Mouse (Mus musculus) limb, embryonic 12.5 days (tissue): ENCODE measurements around the gene Nek10. TPM values are rescaled to one million over a fixed set of nuclear protein-coding genes. Genes with fewer than 3 reads are reported as not detected.
"Not testable (repeated sequence)": the region's sequence is repeated elsewhere in the genome, so short reads cannot be mapped to it uniquely, and the experiment has no call there.

Experiments
- ATAC-seq: fragments of 200-750 bp; cut with Nextera tagmentation; 2 replicates; pipeline ENCODE4 v1.8.0; 2017; ENCODE audit warnings: low read depth, moderate TSS enrichment; ENCODE audit not compliant: insufficient number of reproducible peaks, insufficient read depth, low FRiP score, low TSS enrichment
- H3K27ac ChIP-seq: fragments of 300-500 bp; sonication (generic); 2 replicates; pipeline ENCODE4 v1.5.1; 2016; ENCODE audit warnings: mild to moderate bottlenecking, moderate library complexity
- H3K27me3 ChIP-seq: fragments of 300-500 bp; sonication (generic); 2 replicates; pipeline ENCODE4 v1.6.1; 2016; ENCODE audit warnings: mild to moderate bottlenecking, moderate library complexity
- H3K36me3 ChIP-seq: fragments of 300-500 bp; sonication (generic); 2 replicates; pipeline ENCODE4 v1.6.1; 2016; ENCODE audit warnings: mild to moderate bottlenecking, moderate library complexity
- H3K4me1 ChIP-seq: fragments of 300-500 bp; sonication (generic); replicated peaks from 2 replicates; pipeline ENCODE4 v1.6.1; 2016
- H3K4me2 ChIP-seq: fragments of 300-500 bp; sonication (generic); 2 replicates; pipeline ENCODE4 v1.6.1; 2016; ENCODE audit warnings: mild to moderate bottlenecking, moderate library complexity
- H3K4me3 ChIP-seq: fragments of 300-500 bp; sonication (generic); replicated peaks from 2 replicates; pipeline ENCODE4 v1.5.1; 2016; ENCODE audit warnings: mild to moderate bottlenecking
- H3K9ac ChIP-seq: fragments of 300-500 bp; sonication (generic); replicated peaks from 2 replicates; pipeline ENCODE4 v1.6.1; 2016; ENCODE audit warnings: mild to moderate bottlenecking, moderate library complexity
- H3K9me3 ChIP-seq: fragments of 300-500 bp; sonication (generic); 2 replicates; pipeline ENCODE4 v1.6.1; 2016; ENCODE audit warnings: mild to moderate bottlenecking, moderate library complexity
- WGBS: fragments of 180-500 bp; shearing (Covaris S2); methylation state at CpG from one replicate; pipeline ENCODE4 v1.1.7; 2016; 5-methylcytosine and 5-hydroxymethylcytosine counted together
- polyA plus RNA-seq: library from polyadenylated mRNA; unstranded; fragments of >200 nt; fragmentation: Nextera tagmentation; extraction: Ambion mirVana; gene quantifications from 2 replicates; pipeline ENCODE4 v1.2.1, GENCODE M21; 2016

Gene Nek10
- polyA plus RNA-seq, 1 experiment from 2014 or later, result not detected

- no peak for ATAC-seq
- no peak overlapping the region for H3K27ac ChIP-seq
- H3K9ac ChIP-seq, result no peak overlapping the region
- no peaks in the 10 kb centered on the region for H3K9me3 ChIP-seq
- no peaks in the 10 kb centered on the region for H3K36me3 ChIP-seq
- H3K27me3 ChIP-seq, result no peaks in the 10 kb centered on the region
- no peak overlapping the region for H3K4me2 ChIP-seq
- H3K4me1 ChIP-seq, result no peaks in the 10 kb centered on the region
- no peak overlapping the region for H3K4me3 ChIP-seq
Measured at GRCm38 (mm10) chr14:14945930-14946329, 142.7 kb downstream of the Nek10 start.

GRCm38 (mm10) chr14:14949023-14949422 is 145.8 kb downstream of the Nek10 start:
- no peak overlapping the region for H3K9ac ChIP-seq
- no peak for ATAC-seq
- H3K4me2 ChIP-seq, result no peak overlapping the region
- no peaks in the 10 kb centered on the region for H3K4me1 ChIP-seq
- H3K27ac ChIP-seq, result no peak overlapping the region
- H3K4me3 ChIP-seq, result no peak overlapping the region
- no peaks in the 10 kb centered on the region for H3K27me3 ChIP-seq
- H3K36me3 ChIP-seq, result no peaks in the 10 kb centered on the region
- WGBS, result 88% methylated on average over 2 of the region's 2 CpGs
- no peaks in the 10 kb centered on the region for H3K9me3 ChIP-seq

- 81% methylated on average over 1 of the region's 1 CpGs for WGBS
- Histone ChIP-seq H3K36me3 (no peaks in the 10 kb centered on the region), H3K27me3 (no peaks in the 10 kb centered on the region), H3K4me2 (no peak overlapping the region), H3K4me3 (no peak overlapping the region), H3K4me1 (no peaks in the 10 kb centered on the region), H3K27ac (no peak overlapping the region), H3K9me3 (no peaks in the 10 kb centered on the region), H3K9ac (no peak overlapping the region)
- ATAC-seq, result no peak
Measured at GRCm38 (mm10) chr14:14951808-14952207, 148.6 kb downstream of the Nek10 start.

GRCm38 (mm10) chr14:14959780-14960440 is 156.7 kb downstream of the Nek10 start:
- Histone ChIP-seq H3K4me1 (no peaks in the 10 kb centered on the region), H3K36me3 (no peaks in the 10 kb centered on the region), H3K27ac (no peak overlapping the region), H3K4me3 (no peak overlapping the region), H3K9me3 (no peaks in the 10 kb centered on the region), H3K27me3 (no peaks in the 10 kb centered on the region), H3K9ac (no peak overlapping the region), H3K4me2 (no peak overlapping the region)
- WGBS, result 87% methylated on average over 2 of the region's 2 CpGs
- ATAC-seq, result no peak

- no peak overlapping the region for H3K4me3 ChIP-seq
- H3K27me3 ChIP-seq, result no peaks in the 10 kb centered on the region
- no peaks in the 10 kb centered on the region for H3K9me3 ChIP-seq
- 72% methylated on average over 2 of the region's 2 CpGs for WGBS
- H3K36me3 ChIP-seq, result no peaks in the 10 kb centered on the region
- no peak overlapping the region for H3K27ac ChIP-seq
- no peak overlapping the region for H3K4me2 ChIP-seq
- H3K9ac ChIP-seq, result no peak overlapping the region
- no peaks in the 10 kb centered on the region for H3K4me1 ChIP-seq
- ATAC-seq, result no peak
Measured at GRCm38 (mm10) chr14:14960441-14960988, 157.3 kb downstream of the Nek10 start.

DNA sequence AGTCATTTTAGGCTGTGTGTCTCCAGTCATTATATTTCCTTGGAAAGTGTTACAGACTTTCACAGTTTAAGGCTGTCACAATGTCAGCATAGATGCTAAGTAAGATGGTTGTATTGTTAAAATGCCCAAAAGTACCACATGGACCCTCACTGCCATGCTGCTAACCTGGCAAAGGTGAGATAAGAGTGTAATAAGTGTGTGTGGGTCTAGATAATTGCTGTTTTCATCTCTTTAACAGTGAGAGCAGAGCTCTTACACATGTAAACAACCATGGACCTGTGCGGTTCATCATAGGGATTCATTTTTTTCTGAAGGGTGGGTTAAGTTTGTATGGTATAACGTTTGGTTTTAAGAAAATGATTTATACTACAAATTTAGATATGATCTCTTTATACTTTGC is 167.4 kb downstream of the Nek10 start:
- Histone ChIP-seq H3K9ac (no peak overlapping the region), H3K27me3 (no peaks in the 10 kb centered on the region), H3K36me3 (no peaks in the 10 kb centered on the region), H3K4me2 (no peak overlapping the region), H3K9me3 (no peaks in the 10 kb centered on the region), H3K4me1 (no peaks in the 10 kb centered on the region), H3K4me3 (no peak overlapping the region), H3K27ac (no peak overlapping the region)
- 79% methylated on average over 2 of the region's 2 CpGs for WGBS
- no peak for ATAC-seq

DNA sequence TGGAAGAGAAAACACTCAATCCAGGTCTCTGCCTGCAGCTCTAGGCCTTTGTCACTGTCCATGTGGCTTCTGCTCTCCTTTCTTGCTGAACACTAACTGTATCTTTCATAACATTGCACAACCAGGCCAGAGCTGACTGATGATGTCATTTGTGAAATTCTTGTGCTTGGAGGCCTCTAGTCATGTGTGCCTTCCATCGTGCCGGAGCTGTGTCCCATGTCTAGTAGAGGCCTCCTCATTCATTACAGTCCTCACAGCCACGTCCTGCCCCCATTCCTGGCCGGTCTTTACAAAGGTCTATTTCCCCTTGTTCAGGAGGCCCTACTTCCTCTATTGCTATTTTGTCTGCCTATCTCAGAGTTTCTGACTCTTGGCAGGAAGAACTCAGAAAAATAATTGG is 167.8 kb downstream of the Nek10 start:
- ATAC-seq, result no peak
- 77% methylated on average over 4 of the region's 4 CpGs for WGBS
- no peak overlapping the region for H3K4me3 ChIP-seq

DNA sequence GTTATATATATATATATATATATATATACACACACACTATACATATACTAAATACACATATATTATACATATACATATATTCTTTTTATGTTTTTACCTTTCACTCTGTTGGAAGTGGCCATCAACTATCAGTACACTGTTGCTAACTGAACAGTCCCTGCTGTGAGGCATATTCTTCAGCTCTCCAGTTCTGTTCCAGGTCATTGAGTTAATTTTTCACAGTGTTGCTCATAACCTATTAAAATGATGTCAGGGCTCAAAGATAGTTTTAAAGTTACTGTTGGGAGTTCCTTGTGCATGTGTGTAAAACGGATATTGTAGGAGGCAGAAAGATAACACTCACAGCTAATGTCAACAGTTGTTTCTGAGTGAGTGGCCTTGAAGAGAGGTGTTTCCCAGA is 170.9 kb downstream of the Nek10 start:
- ATAC-seq, result no peak
- WGBS, result 54% methylated on average over 1 of the region's 1 CpGs
- no peak overlapping the region for H3K4me2 ChIP-seq
- H3K36me3 ChIP-seq, result no peaks in the 10 kb centered on the region
- H3K27ac ChIP-seq, result no peak overlapping the region
- no peaks in the 10 kb centered on the region for H3K9me3 ChIP-seq
- H3K9ac ChIP-seq, result no peak overlapping the region
- no peaks in the 10 kb centered on the region for H3K4me1 ChIP-seq
- no peak overlapping the region for H3K4me3 ChIP-seq
- H3K27me3 ChIP-seq, result no peaks in the 10 kb centered on the region

More for the DNA sequence above, 167.8 kb downstream of the Nek10 start:
- Histone ChIP-seq H3K9ac (no peak overlapping the region), H3K27ac (no peak overlapping the region), H3K27me3 (no peaks in the 10 kb centered on the region), H3K36me3 (no peaks in the 10 kb centered on the region), H3K4me1 (no peaks in the 10 kb centered on the region), H3K4me2 (no peak overlapping the region), H3K9me3 (no peaks in the 10 kb centered on the region)

- H3K27ac ChIP-seq, H3K27me3 ChIP-seq: not testable (repeated sequence)
- WGBS, result 39% methylated on average over 1 of the region's 1 CpGs
Measured at GRCm38 (mm10) chr14:14984106-14984505, 180.9 kb downstream of the Nek10 start.

GRCm38 (mm10) chr14:14984710-14985647 is 181.8 kb downstream of the Nek10 start:
- no peaks in the 10 kb centered on the region for H3K27me3 ChIP-seq
- ATAC-seq, result peak; percentile 77
- H3K27ac ChIP-seq, result no peak overlapping the region
- H3K4me3 ChIP-seq, result no peak overlapping the region
- no peaks in the 10 kb centered on the region for H3K9me3 ChIP-seq
- no peaks in the 10 kb centered on the region for H3K4me1 ChIP-seq
- H3K9ac ChIP-seq, result no peak overlapping the region
- 44% methylated on average over 11 of the region's 11 CpGs for WGBS
- no peaks in the 10 kb centered on the region for H3K36me3 ChIP-seq
- no peak overlapping the region for H3K4me2 ChIP-seq

More at GRCm38 (mm10) chr14:14984106-14984505, 180.9 kb downstream of the Nek10 start:
- not testable (repeated sequence) for H3K4me2 ChIP-seq, H3K4me3 ChIP-seq, ATAC-seq, H3K9me3 ChIP-seq, H3K4me1 ChIP-seq, H3K9ac ChIP-seq, H3K36me3 ChIP-seq

DNA sequence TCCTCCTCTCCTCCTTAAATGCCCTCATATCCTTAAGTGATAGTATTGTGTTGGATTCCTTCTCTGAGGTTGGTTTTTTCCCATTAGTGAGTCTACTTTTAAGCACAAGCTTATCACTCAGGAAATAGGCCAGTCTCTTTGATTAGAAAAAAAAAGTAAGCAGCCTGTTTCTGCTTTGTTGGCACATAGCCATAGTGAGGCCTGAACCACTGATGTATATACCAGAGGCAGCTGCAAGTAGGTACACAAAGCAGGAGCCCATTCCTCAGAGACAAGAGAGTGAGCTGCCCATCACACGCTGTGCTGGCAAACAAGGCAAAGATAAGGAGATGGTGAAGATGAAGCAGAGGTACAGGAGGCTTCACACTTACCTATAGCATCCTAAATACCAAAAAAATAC is 184.2 kb downstream of the Nek10 start:
- Histone ChIP-seq H3K9me3 (no peaks in the 10 kb centered on the region), H3K27me3 (no peaks in the 10 kb centered on the region), H3K4me1 (no peaks in the 10 kb centered on the region), H3K4me3 (no peak overlapping the region), H3K4me2 (no peak overlapping the region), H3K27ac (no peak overlapping the region), H3K36me3 (no peaks in the 10 kb centered on the region), H3K9ac (no peak overlapping the region)
- 86% methylated on average over 1 of the region's 1 CpGs for WGBS
- no peak for ATAC-seq
